Mouse (Mus musculus) liver, embryonic 14.5 days (tissue): ENCODE results near the gene Pik3cd. TPM values are rescaled to one million over a fixed set of nuclear protein-coding genes. Genes with fewer than 3 reads are reported as not detected.

Source experiments
- ATAC-seq: fragments of 200-750 bp; cut with Nextera tagmentation; 2 replicates; pipeline ENCODE4 v1.8.0; 2017; ENCODE audit warnings: moderate number of reproducible peaks, mild to moderate bottlenecking, moderate library complexity; ENCODE audit not compliant: insufficient read depth
- DNase-seq, 3 experiments: peaks; one replicate each; pipeline ENCODE4 v3.0.0-alpha.2; 2012 to 2013; ENCODE audit warnings: low read depth in 3 of 3, low spot score in 3 of 3
- H3K27ac ChIP-seq: fragments of 300-500 bp; sonication (generic); 2 replicates; pipeline ENCODE4 v1.5.1; 2014; ENCODE audit warnings: moderate library complexity, mild to moderate bottlenecking, control low read depth, inconsistent platforms
- H3K27me3 ChIP-seq: fragments of 300-500 bp; sonication (generic); 2 replicates; pipeline ENCODE4 v1.6.1; 2014; ENCODE audit warnings: mild to moderate bottlenecking, low read length, moderate library complexity; ENCODE audit not compliant: control insufficient read depth, insufficient read depth
- H3K36me3 ChIP-seq: fragments of 300-500 bp; sonication (generic); replicated peaks from 2 replicates; pipeline ENCODE4 v1.6.1; 2014; ENCODE audit warnings: low read depth; ENCODE audit not compliant: control insufficient read depth, insufficient read depth
- H3K4me1 ChIP-seq, 2 experiments: fragments of 200-500 bp in 1 of 2; fragments of 300-500 bp in 1 of 2; sonication (generic) in 1 of 2; replicated peaks; 2 replicates each; pipeline ENCODE4 v1.6.1; 2012 to 2014; ENCODE audit warnings: antibody characterized with exemption in 1 of 2, inconsistent platforms in 1 of 2, low read length in 1 of 2; ENCODE audit not compliant: control insufficient read depth in 2 of 2, insufficient read depth in 2 of 2
- H3K4me2 ChIP-seq: fragments of 300-500 bp; sonication (generic); 2 replicates; pipeline ENCODE4 v1.6.1; 2014; ENCODE audit warnings: low read depth, mild to moderate bottlenecking, control low read depth, moderate library complexity
- H3K4me3 ChIP-seq, 2 experiments: fragments of 200-500 bp in 1 of 2; fragments of 300-500 bp in 1 of 2; sonication (generic) in 1 of 2; 2 replicates each; pipeline ENCODE4 v1.5.1; 2012 to 2014; ENCODE audit warnings: low read depth in 2 of 2, low read length in 2 of 2, mild to moderate bottlenecking in 2 of 2, control low read depth in 1 of 2, inconsistent platforms in 1 of 2, moderate library complexity in 1 of 2; ENCODE audit not compliant: insufficient read depth in 1 of 2
- H3K9ac ChIP-seq: fragments of 300-500 bp; sonication (generic); replicated peaks from 2 replicates; pipeline ENCODE4 v1.6.1; 2014; ENCODE audit warnings: mild to moderate bottlenecking, control low read depth, moderate library complexity
- H3K9me3 ChIP-seq: fragments of 300-500 bp; sonication (generic); 2 replicates; pipeline ENCODE4 v1.6.1; 2016; ENCODE audit warnings: low read length, mixed read lengths; ENCODE audit not compliant: control insufficient read depth
- CTCF ChIP-seq: IDR thresholded peaks from 2 replicates; pipeline ENCODE4 v1.5.1; 2016; ENCODE audit warnings: antibody characterized with exemption, low read depth, control low read depth
- EP300 ChIP-seq: IDR thresholded peaks from 2 replicates; pipeline ENCODE4 v1.6.1; 2016; ENCODE audit warnings: antibody characterized with exemption, low read depth
- WGBS: fragments of 180-500 bp; shearing (Covaris S2); extraction: QIAGEN DNeasy Blood & Tissue Kit; methylation state at CpG from one replicate; pipeline ENCODE4 v1.1.7; 2014; ENCODE audit not compliant: insufficient replicate concordance; 5-methylcytosine and 5-hydroxymethylcytosine counted together
- microRNA-seq: library from miRNA; unstranded; fragments of <30 nt; microRNA quantifications from one replicate; pipeline ENCODE4, GENCODE M21; 2016
- polyA plus RNA-seq, 2 experiments: library from polyadenylated mRNA; depleted of rRNA in 1 of 2; stranded (reverse) in 1 of 2; unstranded in 1 of 2; fragments of >200 nt; fragmentation: Nextera tagmentation in 1 of 2; extraction: Ambion mirVana in 1 of 2; gene quantifications; 2 replicates each; pipeline versions ENCODE4 v1.2.1 to v1.2.3; 2012 to 2014

Gene Pik3cd
- polyA plus RNA-seq, 2 experiments = 3.9 to 4.3 TPM

DNA sequence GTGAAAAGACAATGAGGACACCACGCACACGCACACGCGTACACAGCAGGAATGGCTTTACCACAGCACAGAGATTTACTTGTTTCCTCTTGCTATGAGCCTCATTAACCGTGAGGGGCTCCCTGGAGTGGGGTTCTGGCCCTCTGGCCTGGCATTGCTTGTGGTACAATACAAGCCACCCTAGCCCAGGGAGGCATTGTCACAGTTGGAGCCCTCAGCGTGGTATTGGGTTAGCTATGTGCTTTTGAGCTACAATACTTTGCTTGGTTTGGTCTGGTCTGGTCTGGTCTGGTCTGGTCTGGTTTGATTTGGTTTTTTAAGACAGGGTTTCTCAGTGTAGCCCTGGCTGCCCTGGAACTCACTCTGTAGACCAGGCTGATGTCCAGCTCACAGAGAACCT is 102.8 kb downstream of the Pik3cd start:
- Histone ChIP-seq H3K4me3 (no peak overlapping the region), H3K36me3 (no peaks in the 10 kb centered on the region), H3K4me1 (no peaks in the 10 kb centered on the region), H3K27ac (no peak overlapping the region), H3K4me2 (no peak overlapping the region), H3K9me3 (no peaks in the 10 kb centered on the region), H3K27me3 (no peaks in the 10 kb centered on the region), H3K9ac (no peak overlapping the region)
- DNase-seq (no peak), ATAC-seq (no peak)
- TF ChIP-seq EP300 (no peak), CTCF (no peak)
- 76% methylated on average over 6 of the region's 6 CpGs for WGBS

Small RNAs within 50 kb of the gene (microRNA-seq; reads per million reads assigned to microRNA genes)
- gene Mir7023 = not detected

Other genes with a start within 250 kb of the Pik3cd start
- not detected in 2 replicates for gene Rbp7, start 247.6 kb downstream of the Pik3cd start, polyA plus RNA-seq (2012; rRNA removed)
- not detected in 2 replicates for gene Rbp7, start 247.6 kb downstream of the Pik3cd start, polyA plus RNA-seq (2014; fragmentation: Nextera tagmentation; extraction: Ambion mirVana)
- not detected in 2 replicates for gene Tmem274, start 225.2 kb downstream of the Pik3cd start, polyA plus RNA-seq (2012; rRNA removed)
- not detected in 2 replicates for gene Tmem274, start 225.2 kb downstream of the Pik3cd start, polyA plus RNA-seq (2014; fragmentation: Nextera tagmentation; extraction: Ambion mirVana)
- gene Nmnat1, start 217.4 kb downstream of the Pik3cd start, polyA plus RNA-seq (2012; rRNA removed) = 3.2 and 3.8 TPM in 2 replicates
- gene Nmnat1, start 217.4 kb downstream of the Pik3cd start, polyA plus RNA-seq (2014; fragmentation: Nextera tagmentation; extraction: Ambion mirVana) = 4.7 and 5.9 TPM in 2 replicates
- gene Lzic, start 217.3 kb downstream of the Pik3cd start, polyA plus RNA-seq (2012; rRNA removed) = 5.6 and 9.1 TPM in 2 replicates
- gene Lzic, start 217.3 kb downstream of the Pik3cd start, polyA plus RNA-seq (2014; fragmentation: Nextera tagmentation; extraction: Ambion mirVana) = 14.9 and 15.5 TPM in 2 replicates
- 1.5 and 2.2 TPM in 2 replicates for gene Ctnnbip1, start 184.3 kb downstream of the Pik3cd start, polyA plus RNA-seq (2012; rRNA removed)
- gene Ctnnbip1, start 184.3 kb downstream of the Pik3cd start, polyA plus RNA-seq (2014; fragmentation: Nextera tagmentation; extraction: Ambion mirVana) = 4.0 and 4.2 TPM in 2 replicates
- gene Clstn1, start 116.1 kb downstream of the Pik3cd start, polyA plus RNA-seq (2012; rRNA removed) = 1.2 and 1.3 TPM in 2 replicates
- 1.4 and 1.6 TPM in 2 replicates for gene Clstn1, start 116.1 kb downstream of the Pik3cd start, polyA plus RNA-seq (2014; fragmentation: Nextera tagmentation; extraction: Ambion mirVana)
- 7.2 and 8.6 TPM in 2 replicates for gene Tmem201, start 35.5 kb upstream of the Pik3cd start, polyA plus RNA-seq (2012; rRNA removed)
- gene Tmem201, start 35.5 kb upstream of the Pik3cd start, polyA plus RNA-seq (2014; fragmentation: Nextera tagmentation; extraction: Ambion mirVana) = 3.5 and 4.1 TPM in 2 replicates
- gene Slc25a33, start 71.7 kb upstream of the Pik3cd start, polyA plus RNA-seq (2012; rRNA removed) = 3.3 and 4.8 TPM in 2 replicates
- 7.8 and 9.8 TPM in 2 replicates for gene Slc25a33, start 71.7 kb upstream of the Pik3cd start, polyA plus RNA-seq (2014; fragmentation: Nextera tagmentation; extraction: Ambion mirVana)